Mouse (Mus musculus) B cell, adult 2 months (primary cell): Measurements from ENCODE around the gene Klhl34.

Experiments
- DNase-seq, 2 experiments: peaks; one replicate each; pipeline ENCODE4 v3.0.0; 2022

Gene Klhl34

DNA sequence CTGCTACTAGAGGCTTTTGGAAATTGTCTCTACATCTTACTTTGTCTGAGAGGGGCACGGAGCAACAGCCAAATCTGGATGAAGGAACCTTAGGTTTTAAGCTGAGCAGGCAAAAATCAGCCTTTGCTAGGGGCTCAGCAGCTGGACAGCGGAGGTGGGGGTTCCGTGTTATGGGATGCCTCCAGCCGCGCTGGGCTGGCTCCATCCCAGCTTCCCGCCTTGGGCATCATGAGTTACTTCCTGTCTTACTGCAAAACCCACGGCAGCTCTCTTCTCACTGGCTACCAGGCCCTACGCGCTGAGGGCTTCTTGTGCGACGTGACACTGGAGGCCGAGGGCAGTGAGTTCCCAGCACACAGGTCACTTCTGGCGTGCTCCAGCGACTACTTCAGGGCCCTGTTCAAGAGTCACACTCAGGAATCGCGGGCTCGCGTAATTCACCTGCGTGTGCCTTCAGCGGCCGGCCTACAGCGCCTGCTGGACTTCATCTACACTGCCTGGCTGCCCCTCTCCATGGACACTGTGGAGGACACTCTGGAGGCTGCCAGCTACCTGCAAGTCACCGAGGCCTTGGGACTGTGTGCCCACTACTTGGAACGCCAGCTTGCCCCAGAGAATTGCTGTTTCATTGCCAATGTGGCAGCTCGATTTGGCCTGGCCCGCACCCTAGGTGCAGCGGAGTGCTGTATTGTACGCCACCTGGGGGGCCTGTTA lies at the start of gene Klhl34:
Klhl34 (plus strand) TSS at position 229 of the 714 bp plus-strand sequence.
- DNase-seq: no peak

DNA sequence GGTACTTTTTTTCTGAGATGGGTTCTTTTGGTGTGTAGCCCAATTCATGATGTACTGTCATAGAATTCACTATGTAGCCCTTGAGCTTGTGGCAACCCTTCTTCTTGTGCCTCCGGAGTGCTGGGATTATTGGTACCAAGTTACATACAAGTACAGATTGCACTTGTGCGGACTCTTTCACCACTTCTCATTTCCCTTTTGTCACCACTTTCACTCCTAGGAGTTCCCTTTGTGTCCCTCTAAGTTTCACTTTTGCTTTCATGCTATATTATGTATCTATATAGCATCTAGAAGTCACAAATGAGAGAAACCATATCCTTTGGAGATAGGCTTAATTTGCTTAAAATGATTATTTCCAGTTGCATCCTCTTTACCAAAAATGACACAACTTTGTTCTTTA lies 16.6 kb upstream of the Klhl34 start:
- no peak for DNase-seq

DNA sequence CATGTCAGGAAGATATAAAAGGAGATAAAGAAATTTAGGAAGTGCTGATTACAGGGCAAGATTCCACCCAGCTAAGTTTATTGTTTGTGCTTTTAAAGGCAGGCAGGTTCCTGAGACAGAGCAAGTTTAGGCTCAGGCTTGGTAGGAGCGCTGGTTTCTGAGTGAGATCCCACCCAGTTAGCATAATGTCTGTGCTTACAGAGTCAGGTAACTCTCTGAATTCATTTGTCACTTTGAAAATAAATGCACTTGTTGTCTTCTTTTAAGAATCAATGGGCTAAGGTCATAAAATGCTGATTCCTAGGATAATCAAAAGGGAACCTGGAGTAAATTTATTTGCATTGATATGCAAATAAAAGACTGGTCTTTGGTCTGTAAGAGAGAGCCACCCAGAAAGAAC lies 8.5 kb upstream of the Klhl34 start:
- DNase-seq: no peak

DNA sequence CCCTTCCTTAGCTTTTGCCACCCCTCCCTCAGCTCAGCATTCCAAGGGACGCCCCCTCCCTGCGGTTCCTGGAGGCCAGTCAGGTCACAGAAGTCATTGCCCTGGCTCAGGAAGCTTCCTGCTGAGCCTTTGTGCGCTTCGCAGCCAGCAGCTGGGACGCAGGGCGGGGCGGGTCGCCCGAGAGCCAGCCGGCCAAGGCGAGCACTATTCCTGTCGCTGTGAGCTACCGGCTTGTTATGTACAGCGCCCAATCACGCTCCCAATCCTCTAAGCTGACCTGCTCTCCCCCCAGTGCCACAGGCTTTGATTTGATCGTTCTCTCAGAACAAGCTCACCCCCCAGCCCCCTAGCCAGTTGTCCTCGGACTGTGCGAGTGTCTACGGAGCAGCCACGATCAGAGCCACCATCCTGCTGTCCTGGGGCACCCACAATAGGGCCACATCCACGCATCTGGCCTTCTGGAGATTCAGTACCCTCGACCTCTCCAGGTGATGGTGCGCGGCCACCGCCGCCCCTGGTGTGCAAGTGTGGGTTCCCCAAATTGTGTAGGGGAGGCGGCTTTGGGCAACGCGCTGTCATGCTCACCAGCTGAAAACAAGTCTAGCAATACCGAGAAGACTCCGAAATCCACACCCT lies 546 bp upstream of the Klhl34 start:
- no peak for DNase-seq

DNA sequence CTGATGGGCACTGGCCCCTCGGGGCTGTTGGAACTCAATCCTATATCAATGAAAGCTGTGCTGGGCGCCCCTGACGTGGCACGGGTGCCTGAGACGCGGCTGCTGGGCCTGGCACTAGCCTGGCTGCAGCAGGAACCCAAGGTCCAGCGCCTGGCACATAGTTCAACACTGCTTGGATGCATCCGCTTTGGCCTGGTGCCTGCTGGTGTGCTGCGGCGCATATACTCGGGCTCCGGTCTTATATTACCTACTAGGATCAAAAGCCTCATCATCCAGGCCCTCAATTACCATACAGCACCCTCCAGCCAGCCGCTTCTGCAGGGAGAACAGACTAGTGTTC lies 656 bp downstream of the Klhl34 start:
- DNase-seq: no peak

DNA sequence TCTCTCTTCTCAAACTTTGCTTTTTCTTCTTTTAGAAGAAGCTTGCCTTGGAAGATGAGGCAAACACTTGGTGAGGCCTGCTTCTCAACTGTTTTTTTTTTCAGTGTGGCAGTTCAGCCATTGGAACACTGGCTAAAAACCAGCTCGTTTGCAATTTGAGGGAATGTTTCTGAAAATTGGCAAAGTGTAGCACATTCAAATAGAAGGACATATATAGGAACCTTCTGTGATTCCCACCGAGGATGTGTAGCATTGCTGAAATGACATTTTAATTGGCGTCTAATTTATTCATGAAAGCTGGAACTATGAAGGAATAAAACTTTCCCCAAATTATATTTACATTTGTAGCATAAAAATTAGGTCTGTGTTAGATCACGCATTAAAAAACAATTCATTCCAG lies 11.7 kb downstream of the Klhl34 start:
- DNase-seq: no peak
